In the genomic region with DNA sequence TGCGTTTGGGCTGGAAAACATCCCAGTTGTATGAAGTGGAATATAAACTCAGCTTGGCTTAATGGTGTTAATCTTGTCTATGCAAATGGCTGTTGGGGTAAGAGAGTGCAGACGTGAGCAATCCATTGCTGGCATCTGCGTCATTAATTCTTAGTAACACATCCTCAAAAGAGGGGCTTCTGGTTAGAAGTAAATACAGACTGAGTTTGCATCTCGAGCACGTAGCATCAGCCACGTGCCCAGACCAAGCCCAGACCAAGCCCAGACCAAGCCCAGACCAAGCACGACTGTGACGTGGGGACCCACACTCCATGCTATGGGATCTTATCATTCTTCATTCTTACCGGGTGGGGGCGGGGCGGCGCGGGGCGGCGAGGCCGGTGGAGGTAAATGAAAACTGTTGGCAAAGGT, we compare ENCODE assay signal across 12 mouse cellular contexts. TPM values are rescaled to one million over a fixed set of nuclear protein-coding genes. Genes with fewer than 3 reads are reported as not detected.
A peak's percentile ranks its signal among the peaks of the same experiment; 100 is the strongest.
DNase-seq lines count a peak whose midpoint lies in the region; ATAC-seq and TF ChIP-seq lines count a peak whose summit lies in the region.
"Had no signal": no experiment of that assay in that cellular context is flagged by ENCODE, and none has a peak within 500 bp of the region (broad histone marks: within the 10 kb centered on the region; RNA-seq: fewer than 3 reads in every experiment).

No protein-coding gene starts in this region.

- no peak for DNase-seq in heart, postnatal 10 days
- no peak for DNase-seq in embryonic facial prominence, embryonic 10.5 days (ENCODE audit: low spot score)
- peak; percentile 27 for DNase-seq in hindbrain, postnatal 0 days (ENCODE audit: low spot score)
- no peak for DNase-seq in spleen, adult 12 weeks (ENCODE audit: low spot score)
- DNase-seq in layer of hippocampus, adult 11-12 months (ENCODE audit: low spot score): no peak
- no peak for DNase-seq in gastrocnemius, adult 18-20 months (ENCODE audit: low spot score)
- DNase-seq: adrenal gland, adult 2 months; gastrocnemius, postnatal 25 days; kidney, postnatal 36 days had no signal

- peak overlapping the region; percentile 44 for H3K4me2 ChIP-seq in heart, embryonic 16.5 days (ENCODE audit: low read depth, low read length)
- peak overlapping the region; percentile 23; the same call in 1 of the 2 replicates for H3K4me2 ChIP-seq in hindbrain, postnatal 0 days (ENCODE audit: low read depth, low read length)
- peak overlapping the region; percentile 23 for H3K4me2 ChIP-seq in midbrain, embryonic 15.5 days

- H3K27me3 ChIP-seq in heart, embryonic 16.5 days (ENCODE audit: control insufficient read depth, insufficient read depth, low read length): no peaks in the 10 kb centered on the region
- peaks cover 19% of the 10 kb centered on the region for H3K27me3 ChIP-seq in embryonic facial prominence, embryonic 10.5 days (replicated peaks; ENCODE audit: low read depth, poor library complexity, severe bottlenecking)
- no peaks in the 10 kb centered on the region for H3K27me3 ChIP-seq in hindbrain, postnatal 0 days (ENCODE audit: insufficient read depth, low read length)
- H3K27me3 ChIP-seq in midbrain, embryonic 15.5 days (replicated peaks): no peaks in the 10 kb centered on the region
- H3K27me3 ChIP-seq: CH12.LX had no signal

- WGBS in heart, embryonic 16.5 days: 11% methylated on average over 16 of the region's 16 CpGs
- WGBS in embryonic facial prominence, embryonic 10.5 days: 30% methylated on average over 16 of the region's 16 CpGs
- 20% methylated on average over 16 of the region's 16 CpGs for WGBS in hindbrain, postnatal 0 days
- WGBS in midbrain, embryonic 15.5 days: 27% methylated on average over 16 of the region's 16 CpGs

- TF ChIP-seq CTCF in hindbrain, postnatal 0 days (IDR thresholded peaks at IDR 0.05; ENCODE audit: low read depth): no peak

- H3K9ac ChIP-seq in heart, embryonic 16.5 days (ENCODE audit: low read length): no peak overlapping the region
- no peak overlapping the region for H3K9ac ChIP-seq in hindbrain, postnatal 0 days (replicated peaks; ENCODE audit: low read length)
- no peak overlapping the region for H3K9ac ChIP-seq in midbrain, embryonic 15.5 days

- H3K4me3 ChIP-seq in heart, embryonic 16.5 days (ENCODE audit: low read length): no peak overlapping the region
- H3K4me3 ChIP-seq in embryonic facial prominence, embryonic 10.5 days: peak overlapping the region; percentile 21; the same call in 1 of the 2 replicates
- no peak overlapping the region for H3K4me3 ChIP-seq in hindbrain, postnatal 0 days (ENCODE audit: low read length)
- no peak overlapping the region for H3K4me3 ChIP-seq in midbrain, embryonic 15.5 days

- H3K4me1 ChIP-seq in heart, embryonic 16.5 days (ENCODE audit: control insufficient read depth, insufficient read depth, low read length): peaks cover 22% of the 10 kb centered on the region
- peaks cover 51% of the 10 kb centered on the region for H3K4me1 ChIP-seq in embryonic facial prominence, embryonic 10.5 days
- H3K4me1 ChIP-seq in hindbrain, postnatal 0 days (ENCODE audit: insufficient read depth, low read length): peaks cover 16% of the 10 kb centered on the region
- peaks cover 27% of the 10 kb centered on the region for H3K4me1 ChIP-seq in midbrain, embryonic 15.5 days

- no peak overlapping the region for H3K27ac ChIP-seq in heart, embryonic 16.5 days (ENCODE audit: low read length)
- H3K27ac ChIP-seq in embryonic facial prominence, embryonic 10.5 days (replicated peaks): 0 out of 2 replicates have a peak overlapping the region, but pooled peaks have one; percentile 19
- H3K27ac ChIP-seq in hindbrain, postnatal 0 days: no peak overlapping the region
- peak overlapping the region; percentile 42 for H3K27ac ChIP-seq in midbrain, embryonic 15.5 days

- intact Hi-C loops in heart, postnatal 10 days (cut with DNase I): no loop called here

- peaks cover 6% of the 10 kb centered on the region; the same call in 1 of the 2 replicates for H3K36me3 ChIP-seq in heart, embryonic 16.5 days (ENCODE audit: control insufficient read depth, insufficient read depth)
- peaks cover 10% of the 10 kb centered on the region for H3K36me3 ChIP-seq in embryonic facial prominence, embryonic 10.5 days (replicated peaks)
- H3K36me3 ChIP-seq in hindbrain, postnatal 0 days (ENCODE audit: insufficient read depth, low read length): no peaks in the 10 kb centered on the region
- H3K36me3 ChIP-seq in midbrain, embryonic 15.5 days (replicated peaks): no peaks in the 10 kb centered on the region

- no peaks in the 10 kb centered on the region for H3K9me3 ChIP-seq in heart, embryonic 16.5 days (replicated peaks; ENCODE audit: control insufficient read depth, low read length)
- no peaks in the 10 kb centered on the region for H3K9me3 ChIP-seq in embryonic facial prominence, embryonic 10.5 days
- no peaks in the 10 kb centered on the region for H3K9me3 ChIP-seq in hindbrain, postnatal 0 days (ENCODE audit: low read length)
- no peaks in the 10 kb centered on the region for H3K9me3 ChIP-seq in midbrain, embryonic 15.5 days

- no peak for ATAC-seq in heart, embryonic 16.5 days (replicated peaks; ENCODE audit: extremely low read depth, insufficient read depth, low FRiP score)
- ATAC-seq in hindbrain, postnatal 0 days: no peak
- ATAC-seq in midbrain, embryonic 15.5 days (replicated peaks): no peak

RNA-seq across cellular contexts. Expression of a gene that starts 7.2 kb away (rescaled TPM):
- polyA plus RNA-seq in heart, embryonic 16.5 days (2015; fragmentation: Nextera tagmentation; extraction: Ambion mirVana): 13.2 and 15.5 TPM in 2 replicates
- total RNA-seq in heart, postnatal 10 days (2021): 100 to 1,000 TPM; 165 to 174 TPM
- polyA plus RNA-seq in embryonic facial prominence, embryonic 10.5 days (2016; fragmentation: Nextera tagmentation; extraction: Ambion mirVana): 7.1 and 8.4 TPM in 2 replicates
- 9.4 and 9.5 TPM in 2 replicates for total RNA-seq in hindbrain, postnatal 0 days (2014; rRNA removed)
- 4.3 and 6.2 TPM in 2 replicates for polyA plus RNA-seq in hindbrain, postnatal 0 days (2015; fragmentation: Nextera tagmentation; extraction: Ambion mirVana)
- polyA plus RNA-seq in midbrain, embryonic 15.5 days (2015; fragmentation: Nextera tagmentation; extraction: Ambion mirVana): 4.2 and 5.4 TPM in 2 replicates
- 10 to 100 TPM; 35.7 to 58.2 TPM for total RNA-seq in gastrocnemius, adult 18-20 months (2021)

RNA-seq across cellular contexts. Expression of a gene that starts 47.0 kb away (rescaled TPM):
- polyA plus RNA-seq in heart, embryonic 16.5 days (2015; fragmentation: Nextera tagmentation; extraction: Ambion mirVana): 139 and 159 TPM in 2 replicates
- total RNA-seq in heart, postnatal 10 days (2021): 100 to 1,000 TPM; 254 to 262 TPM
- polyA plus RNA-seq in embryonic facial prominence, embryonic 10.5 days (2016; fragmentation: Nextera tagmentation; extraction: Ambion mirVana): 113 TPM in 2 replicates
- 28.0 and 30.9 TPM in 2 replicates for total RNA-seq in hindbrain, postnatal 0 days (2014; rRNA removed)
- polyA plus RNA-seq in hindbrain, postnatal 0 days (2015; fragmentation: Nextera tagmentation; extraction: Ambion mirVana): 92.3 and 93.6 TPM in 2 replicates
- 83.3 and 86.6 TPM in 2 replicates for polyA plus RNA-seq in midbrain, embryonic 15.5 days (2015; fragmentation: Nextera tagmentation; extraction: Ambion mirVana)
- 100 to 1,000 TPM; 174 to 210 TPM for total RNA-seq in gastrocnemius, adult 18-20 months (2021)

Comparison
In these comparisons a context has a peak if more than half of its experiments do, and no peak if none do; other contexts are left out.
1. H3K27ac ChIP-seq: peak in embryonic facial prominence, embryonic 10.5 days (single experiment) and midbrain, embryonic 15.5 days (single experiment); none in heart, embryonic 16.5 days (single experiment) and hindbrain, postnatal 0 days (single experiment).
2. Peak in every context shown above with its lines, with median percentiles within 50 percentile points of each other: H3K4me2 ChIP-seq.